Mouse (Mus musculus): ENCODE measurements around the gene Lrrtm4.

GRCm38 (mm10) chr6:80264584-80264983 lies 245.9 kb downstream of the Lrrtm4 start:
- TF ChIP-seq CTCF (IDR thresholded peaks at IDR 0.05; ENCODE audit: low read depth, low read length) (no peak), POLR2A (IDR thresholded peaks at IDR 0.05; ENCODE audit: borderline replicate concordance, low read depth, low read length) (no peak)

All from bone marrow macrophage, adult 2 months (primary cell).